Mouse (Mus musculus) splenic B cell, adult 2 months (primary cell): ENCODE measurements around the gene Dync1i2.
A peak's percentile ranks its signal among the peaks of the same experiment; 100 is the strongest.

Experiments
- DNase-seq: peaks from one replicate; pipeline ENCODE4 v3.0.0-alpha.2; 2011; ENCODE audit warnings: low read depth, low spot score
- H3K27me3 ChIP-seq: 2 replicates; pipeline ENCODE4 v1.6.1; 2012; ENCODE audit warnings: mild to moderate bottlenecking, low read length, moderate library complexity, mixed read lengths; ENCODE audit not compliant: control insufficient read depth, poor library complexity, insufficient read depth, severe bottlenecking
- H3K36me3 ChIP-seq: 2 replicates; pipeline ENCODE4 v1.6.1; 2012; ENCODE audit warnings: mild to moderate bottlenecking, low read length, moderate library complexity, mixed read lengths; ENCODE audit not compliant: control insufficient read depth, poor library complexity, insufficient read depth, severe bottlenecking

The Dync1i2 gene

DNA sequence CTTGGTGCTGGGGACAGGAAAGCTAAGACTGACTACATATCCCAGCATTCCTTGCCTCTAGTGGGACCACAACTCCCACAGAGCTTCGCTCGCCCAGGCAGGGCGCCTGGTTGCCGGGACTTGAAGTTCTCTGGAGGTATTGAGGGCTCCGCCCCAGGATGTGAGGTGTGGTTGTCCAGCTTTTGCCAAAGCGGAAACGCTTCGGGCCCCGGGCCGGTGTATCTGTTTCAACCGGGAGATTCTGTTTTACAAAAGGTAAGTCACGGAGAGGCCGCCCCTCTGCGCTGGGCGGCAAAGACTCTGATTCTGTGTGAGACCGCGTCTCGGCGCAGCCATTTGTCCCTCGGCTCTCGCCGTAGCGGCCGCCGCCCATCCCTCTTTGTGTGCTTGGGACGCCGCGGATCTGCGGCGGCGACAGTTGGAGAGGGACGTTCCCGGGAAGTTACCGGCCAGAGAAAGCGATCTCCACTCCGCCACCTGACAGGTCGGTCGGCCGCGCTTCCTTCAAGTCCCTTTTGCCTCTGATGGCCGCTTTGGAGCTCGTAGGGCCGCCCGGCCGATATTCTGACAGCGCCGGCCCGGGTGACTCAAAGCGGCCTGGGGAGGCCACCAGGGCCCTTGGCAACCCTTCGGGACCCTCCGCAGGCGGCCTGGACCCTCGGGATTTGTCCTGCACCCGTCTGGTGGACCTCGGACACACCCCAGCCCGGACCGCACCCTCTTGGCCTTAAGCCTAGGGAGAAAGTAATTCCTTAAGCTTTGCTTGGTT, at the start of gene Dync1i2:
Dync1i2 (plus strand) TSS at position 116 of the 769 bp plus-strand sequence.
- Histone ChIP-seq H3K36me3 (no peaks in the 10 kb centered on the region), H3K27me3 (no peaks in the 10 kb centered on the region)
- DNase-seq, result peak; percentile 92

DNA sequence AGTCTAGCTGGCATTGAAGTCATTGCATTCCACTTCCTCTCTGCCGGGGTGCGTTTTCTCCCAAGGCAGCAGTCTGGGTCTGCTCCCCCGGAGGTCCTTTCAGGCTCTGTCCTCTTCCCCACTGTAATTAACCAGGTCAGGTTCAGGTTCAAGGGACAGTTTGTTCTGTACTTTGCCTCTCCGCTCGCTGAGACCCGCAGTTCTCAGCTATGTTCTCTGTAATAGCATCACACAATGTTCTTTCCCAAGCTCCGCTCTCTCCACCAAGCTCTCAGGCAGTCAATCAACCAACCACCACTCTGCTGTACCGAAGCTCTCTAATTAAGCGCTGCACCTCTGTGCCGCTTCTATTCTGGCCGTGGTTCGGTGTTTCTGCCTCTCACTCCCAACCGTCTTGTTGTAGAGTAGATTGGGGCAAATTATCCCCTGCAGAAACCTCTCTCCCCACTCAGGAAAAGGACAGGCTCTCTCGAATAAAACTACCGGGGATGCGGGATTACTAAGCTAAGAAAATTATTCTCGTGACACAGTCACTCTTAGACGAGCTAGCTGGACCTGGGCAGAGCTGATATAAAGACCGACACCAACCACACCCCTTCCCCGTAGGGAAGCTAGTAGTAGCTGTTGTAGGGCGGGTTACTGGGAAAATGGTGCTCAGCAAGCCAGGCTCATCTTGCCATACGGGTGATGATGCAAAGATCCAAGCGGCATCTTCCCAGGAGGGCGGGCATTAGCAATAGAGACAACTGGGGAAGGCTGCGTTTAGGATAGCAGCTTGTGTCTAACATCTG, 48.5 kb upstream of the Dync1i2 start:
- Histone ChIP-seq H3K36me3 (no peaks in the 10 kb centered on the region), H3K27me3 (no peaks in the 10 kb centered on the region; the same call in 1 of the 2 replicates)
- no peak for DNase-seq

DNA sequence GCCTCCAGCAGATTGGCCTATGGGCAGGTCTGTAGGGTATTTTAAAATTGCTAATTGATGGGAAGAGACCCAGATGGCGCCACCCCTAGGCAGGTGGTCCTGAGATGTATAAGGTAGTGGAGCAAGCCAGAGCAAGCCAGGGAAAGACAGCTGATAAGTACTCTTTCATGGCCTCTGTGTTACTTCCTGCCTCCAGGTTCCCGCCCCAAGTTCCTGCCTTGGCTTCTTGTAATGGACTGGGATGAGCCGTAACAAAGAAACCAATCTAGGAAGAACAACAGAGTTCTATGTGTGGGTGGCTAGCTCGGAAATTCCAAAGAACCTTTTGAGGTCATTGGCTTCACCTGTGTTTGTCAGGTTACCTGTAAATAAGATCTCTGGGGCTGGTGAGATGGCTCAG, 44.3 kb upstream of the Dync1i2 start:
- no peak for DNase-seq
- no peaks in the 10 kb centered on the region; the same call in 1 of the 2 replicates for H3K27me3 ChIP-seq
- no peaks in the 10 kb centered on the region for H3K36me3 ChIP-seq

DNA sequence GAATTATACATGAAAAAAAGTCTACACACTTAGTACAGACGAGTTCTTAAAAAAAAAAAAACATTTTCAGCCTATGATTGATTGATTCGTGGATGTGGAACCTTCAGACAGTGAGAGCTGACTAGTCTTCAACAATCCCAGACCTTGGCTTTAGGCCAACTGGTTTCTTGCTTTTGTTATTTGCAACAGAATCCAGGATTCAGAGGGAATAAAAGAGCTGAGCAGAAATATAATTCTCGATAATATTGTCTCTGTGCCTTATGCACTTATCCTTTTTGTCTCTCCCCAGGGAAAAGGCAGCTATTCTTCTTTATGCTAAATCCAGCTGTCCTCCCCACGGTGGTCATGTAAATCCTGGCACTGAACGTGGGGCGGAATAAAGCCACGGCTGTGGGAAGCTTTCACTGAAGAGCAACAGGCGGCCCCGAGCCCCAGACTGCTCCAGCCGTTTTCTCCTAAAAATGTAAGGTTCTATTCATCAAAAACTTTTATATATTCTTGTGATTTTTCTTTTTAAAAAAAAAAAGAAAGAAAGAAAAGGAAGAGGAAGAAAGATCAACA, 43.0 kb upstream of the Dync1i2 start:
- no peak for DNase-seq
- no peaks in the 10 kb centered on the region; the same call in 1 of the 2 replicates for H3K27me3 ChIP-seq
- H3K36me3 ChIP-seq, result no peaks in the 10 kb centered on the region

DNA sequence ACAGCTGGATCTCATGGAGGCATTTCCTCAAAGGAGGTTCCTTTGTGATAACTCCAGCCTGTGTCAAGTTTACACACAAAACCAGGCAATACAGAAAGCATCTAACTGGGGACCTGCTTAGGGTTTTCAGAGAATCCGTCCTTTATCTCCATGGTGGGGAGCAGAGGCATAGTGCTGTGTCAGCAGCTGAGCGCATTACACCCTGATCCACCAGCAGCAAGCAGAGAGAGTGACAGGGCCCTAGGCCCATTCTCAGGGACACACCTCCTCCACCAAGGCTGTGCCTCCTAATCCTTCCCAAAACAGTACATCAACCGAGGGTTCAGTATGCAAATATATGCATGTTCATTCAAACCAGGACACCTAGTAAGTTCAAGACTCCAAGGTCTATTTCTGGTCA, 38.5 kb upstream of the Dync1i2 start:
- no peaks in the 10 kb centered on the region for H3K36me3 ChIP-seq
- H3K27me3 ChIP-seq, result no peaks in the 10 kb centered on the region
- no peak for DNase-seq

DNA sequence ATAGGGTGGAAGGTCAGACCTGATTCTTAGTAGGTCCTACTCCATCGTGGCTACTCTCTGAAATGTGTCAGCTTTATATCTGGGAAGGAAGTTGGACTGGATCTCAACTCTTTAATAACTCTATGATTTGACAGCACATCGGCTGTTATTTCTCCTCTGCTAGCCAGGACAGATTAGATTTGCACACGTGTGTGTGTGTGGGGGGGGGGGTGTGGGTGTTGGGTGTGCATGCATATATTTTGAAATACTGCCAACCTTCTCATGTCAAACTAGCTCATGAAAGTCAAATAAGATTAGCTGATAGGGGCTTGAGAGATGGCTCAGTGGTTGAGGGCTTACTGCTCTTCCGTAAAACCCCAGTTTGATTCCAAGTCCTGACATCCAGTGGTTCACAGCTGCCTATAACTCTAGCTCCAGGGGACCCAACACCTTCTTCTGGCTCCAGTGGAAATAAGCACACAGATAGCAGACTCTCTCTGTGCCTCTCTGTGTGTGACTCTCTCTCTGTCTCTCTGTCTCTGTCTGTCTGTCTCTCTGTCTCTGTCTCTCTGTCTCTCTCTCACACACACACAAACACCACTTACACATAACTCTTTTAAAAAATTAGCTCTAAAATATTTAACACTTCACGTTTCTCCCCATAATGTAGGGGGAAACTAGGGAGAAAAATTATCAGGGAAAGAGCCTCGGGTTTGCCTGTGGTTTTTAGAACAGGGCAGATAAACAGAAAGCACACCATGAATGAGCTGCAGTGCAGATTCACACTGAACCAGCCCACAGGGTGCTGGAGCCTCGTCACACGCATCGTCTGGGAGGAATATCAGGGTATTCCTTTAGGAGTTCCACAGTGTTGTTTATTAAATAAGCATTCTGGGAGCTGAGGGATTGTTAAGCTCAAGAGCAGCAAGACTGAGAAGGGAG, 34.9 kb upstream of the Dync1i2 start:
- DNase-seq, result no peak
- Histone ChIP-seq H3K36me3 (no peaks in the 10 kb centered on the region), H3K27me3 (no peaks in the 10 kb centered on the region)

DNA sequence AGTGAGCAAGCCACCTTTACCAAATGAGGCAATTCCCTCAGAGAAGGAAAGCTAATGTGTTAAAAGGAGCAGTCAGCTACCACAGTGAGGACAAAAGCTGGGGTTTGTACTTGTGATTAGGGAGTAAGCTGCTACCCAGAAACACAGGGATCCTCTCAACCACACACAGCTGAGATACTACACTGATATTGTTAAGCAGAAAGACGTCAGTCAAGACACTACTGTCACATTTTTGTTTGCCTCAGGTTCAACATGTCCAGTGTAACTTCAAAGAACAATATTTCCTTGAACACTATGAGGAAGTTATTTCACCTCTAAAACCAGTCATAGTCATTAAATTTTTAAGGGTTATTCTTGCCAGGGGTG, 34.3 kb upstream of the Dync1i2 start:
- Histone ChIP-seq H3K36me3 (no peaks in the 10 kb centered on the region), H3K27me3 (no peaks in the 10 kb centered on the region)
- no peak for DNase-seq

DNA sequence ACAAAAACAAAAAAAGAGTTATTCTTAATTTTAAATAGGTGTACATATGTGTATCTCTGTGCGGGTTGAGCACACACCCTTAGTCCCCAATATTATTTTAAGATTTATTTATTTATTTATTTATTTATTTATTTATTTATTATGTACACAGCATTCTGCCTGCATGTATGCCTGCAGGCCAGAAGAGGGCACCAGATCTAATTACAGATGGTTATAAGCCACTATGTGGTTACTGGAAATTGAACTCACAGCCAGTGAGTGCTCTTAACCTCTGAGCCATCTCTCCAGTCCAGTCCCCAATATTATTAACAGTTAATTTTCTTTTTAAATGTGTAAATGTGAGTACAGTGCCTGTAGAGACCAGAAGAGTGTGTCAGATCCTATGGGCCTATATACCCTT, 33.7 kb upstream of the Dync1i2 start:
- Histone ChIP-seq H3K27me3 (no peaks in the 10 kb centered on the region), H3K36me3 (no peaks in the 10 kb centered on the region)
- DNase-seq, result no peak

DNA sequence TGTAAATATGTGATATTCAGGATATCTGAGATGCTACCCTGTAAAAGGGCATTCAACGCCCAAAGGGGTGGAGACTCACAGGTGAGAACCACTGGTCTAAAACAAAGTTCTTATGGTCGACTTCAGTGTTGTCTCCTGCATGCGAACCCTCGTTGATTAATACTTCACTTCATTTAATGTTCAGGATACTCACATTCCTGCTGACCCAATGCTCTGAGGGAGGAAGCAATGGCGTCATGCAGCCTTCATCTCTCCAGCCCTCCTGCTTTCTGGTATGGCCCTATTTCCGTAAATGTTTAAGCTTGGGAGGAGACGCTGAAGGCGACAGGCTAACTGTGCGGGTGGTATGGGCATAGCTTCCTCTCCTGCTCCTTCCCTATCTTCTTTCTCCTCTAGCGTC, 31.8 kb upstream of the Dync1i2 start:
- H3K36me3 ChIP-seq, result no peaks in the 10 kb centered on the region
- H3K27me3 ChIP-seq, result no peaks in the 10 kb centered on the region
- no peak for DNase-seq

DNA sequence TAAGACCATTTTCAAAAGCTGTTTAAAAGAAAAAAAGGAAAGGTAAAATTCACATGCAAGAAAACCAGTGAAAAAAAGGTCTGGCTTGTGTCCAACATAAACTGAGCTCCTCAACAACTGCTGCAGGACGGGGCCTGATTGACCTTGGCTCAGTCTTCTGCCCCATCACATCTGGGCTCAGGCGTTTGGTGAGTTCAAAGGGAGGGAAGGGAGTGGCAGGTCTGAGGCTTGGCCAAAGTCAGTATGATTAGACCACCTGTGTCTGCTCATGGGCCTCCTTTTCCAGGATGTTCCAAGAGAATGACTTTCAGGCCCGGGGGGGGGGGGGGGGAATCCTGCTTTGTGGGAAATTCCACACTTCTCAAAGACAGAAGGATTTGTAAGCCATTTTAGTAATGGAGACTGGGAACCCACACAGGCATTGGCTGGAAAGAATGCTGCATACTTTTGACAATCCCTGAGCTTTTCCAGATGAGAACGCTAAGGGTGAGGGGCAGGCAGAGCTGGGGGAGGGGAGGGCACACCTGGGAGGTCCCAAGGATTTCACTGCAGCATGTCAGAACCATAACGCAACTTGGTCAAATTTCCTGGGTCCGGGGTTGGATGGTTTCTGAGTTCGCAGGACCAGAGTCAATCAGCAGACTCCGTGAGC, 30.8 kb upstream of the Dync1i2 start:
- DNase-seq, result no peak
- H3K27me3 ChIP-seq, result no peaks in the 10 kb centered on the region

DNA sequence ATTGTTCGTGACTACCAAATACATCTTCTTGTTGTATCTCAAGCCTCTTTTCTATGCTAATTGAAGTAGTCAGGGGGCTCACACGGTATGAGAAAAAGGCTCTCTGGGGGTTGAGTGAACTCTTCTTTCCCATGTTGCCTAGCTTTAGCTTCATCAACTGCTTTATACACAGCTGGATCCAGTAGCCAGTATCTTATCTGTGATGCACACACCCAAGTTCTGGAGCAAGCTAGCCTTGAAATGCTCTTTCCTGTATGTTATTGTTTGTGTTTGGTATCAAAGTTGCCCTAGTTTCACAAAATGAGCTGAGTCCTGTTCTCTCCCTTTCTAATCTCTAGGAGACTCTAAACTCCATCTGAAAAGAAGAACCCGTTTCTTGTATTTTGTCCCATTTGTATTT, 23.6 kb upstream of the Dync1i2 start:
- Histone ChIP-seq H3K36me3 (no peaks in the 10 kb centered on the region), H3K27me3 (no peaks in the 10 kb centered on the region)
- DNase-seq, result no peak

More for the DNA sequence above, 30.8 kb upstream of the Dync1i2 start:
- no peaks in the 10 kb centered on the region for H3K36me3 ChIP-seq

DNA sequence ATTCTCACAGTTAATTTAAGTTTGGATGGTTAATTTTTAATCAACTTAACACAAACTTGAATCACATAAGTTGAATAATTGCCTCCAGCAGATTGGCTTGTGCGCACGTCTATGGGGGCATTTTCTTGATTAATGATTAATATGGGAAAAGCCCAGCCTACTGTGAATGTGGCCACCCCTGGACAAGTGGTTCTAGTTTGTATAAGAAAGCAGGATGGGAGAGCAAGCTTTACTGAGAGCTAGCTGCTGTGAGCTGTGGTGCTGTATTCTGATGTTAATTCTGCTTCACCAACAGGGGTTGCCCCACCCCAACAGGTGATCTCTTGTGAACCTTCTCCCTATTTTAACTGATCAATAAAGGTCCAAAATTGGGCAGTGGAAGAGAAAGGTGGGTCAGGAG, 22.6 kb upstream of the Dync1i2 start:
- DNase-seq, result no peak
- H3K36me3 ChIP-seq, result no peaks in the 10 kb centered on the region
- no peaks in the 10 kb centered on the region for H3K27me3 ChIP-seq

DNA sequence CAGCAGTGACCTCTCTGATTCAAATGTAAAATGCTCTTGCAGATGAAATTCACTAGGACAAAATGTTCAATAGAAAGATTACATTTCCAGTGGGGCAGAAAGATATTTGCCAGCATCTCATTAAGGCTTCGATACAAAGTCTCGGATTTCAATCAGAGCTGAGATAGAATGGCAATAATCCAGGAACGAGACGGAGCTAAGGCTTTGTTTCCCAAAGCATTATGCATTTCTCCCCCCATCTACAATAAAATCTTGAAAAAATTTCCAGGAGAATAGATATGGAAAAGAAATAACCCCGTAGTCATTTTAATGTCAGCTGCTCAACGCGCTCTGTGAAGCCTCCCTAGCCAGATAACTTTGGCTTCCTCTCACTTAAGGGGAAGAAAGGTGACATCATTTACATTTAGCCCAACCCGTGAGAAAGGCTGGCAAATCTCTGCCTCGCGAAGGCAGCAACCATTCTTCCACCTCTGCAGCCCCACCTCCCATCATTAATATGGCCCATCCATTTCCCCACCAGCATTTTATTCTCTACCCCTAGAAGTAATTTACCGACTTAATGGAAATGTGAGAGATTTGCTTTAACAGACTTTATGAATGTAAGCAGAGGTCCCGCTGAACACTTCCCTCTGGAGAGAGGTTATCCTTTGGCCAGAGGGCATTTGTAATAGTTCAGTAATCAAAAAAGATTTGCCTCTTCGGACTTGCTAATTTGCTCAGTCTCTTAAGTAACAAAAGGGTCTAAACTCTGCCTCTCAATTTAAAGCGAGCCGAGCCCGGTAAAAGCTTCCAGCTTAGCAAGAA, 19.9 kb upstream of the Dync1i2 start:
- H3K27me3 ChIP-seq, result no peaks in the 10 kb centered on the region
- no peaks in the 10 kb centered on the region for H3K36me3 ChIP-seq
- DNase-seq, result no peak
